Comparison of ENCODE assay signal across 8 mouse cellular contexts in the genomic region with DNA sequence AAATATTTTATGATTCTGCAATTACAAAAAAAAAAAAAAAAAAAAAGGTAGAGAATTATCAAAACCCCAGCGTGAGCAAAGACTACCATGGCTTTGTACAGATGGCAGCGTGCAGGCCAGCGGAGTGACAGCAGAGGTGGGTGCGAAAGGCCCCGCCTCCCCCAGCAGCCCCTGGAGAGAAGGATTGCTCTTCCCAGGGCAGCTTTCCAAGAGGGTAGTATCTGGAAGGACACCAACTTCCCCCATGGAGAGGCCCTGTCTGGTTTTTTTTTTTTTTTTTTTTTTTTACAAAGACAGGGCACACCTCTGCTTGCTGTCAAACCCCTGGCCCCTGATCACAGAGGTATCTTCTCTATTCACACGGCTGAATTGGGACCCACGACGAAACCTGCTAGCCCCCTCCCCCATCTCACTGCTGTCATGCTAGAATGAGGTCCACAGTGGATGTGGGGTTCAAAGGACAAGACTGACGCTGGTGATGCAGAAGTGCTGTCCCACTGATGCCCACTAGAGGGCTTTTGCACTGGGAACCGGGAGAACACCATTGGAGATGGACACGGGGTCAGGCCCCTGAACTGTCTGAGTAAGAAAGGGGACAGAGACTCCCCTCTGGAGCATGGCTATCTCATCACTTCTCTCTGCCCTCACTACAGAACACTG.
A peak's percentile ranks its signal among the peaks of the same experiment; 100 is the strongest.
DNase-seq lines count a peak whose midpoint lies in the region; ATAC-seq and TF ChIP-seq lines count a peak whose summit lies in the region.

No protein-coding gene starts in this region.

- 24% methylated on average over 11 of the region's 11 CpGs for WGBS in forebrain, postnatal 0 days
- 28% methylated on average over 11 of the region's 11 CpGs for WGBS in forebrain, embryonic 12.5 days
- 26% methylated on average over 11 of the region's 11 CpGs for WGBS in cerebellum, adult 2 months

- TF ChIP-seq POLR2A in ES-Bruce4 (IDR thresholded peaks at IDR 0.05; ENCODE audit: insufficient read depth, low read length) = no peak
- TF ChIP-seq POLR2A in cerebellum, adult 2 months (IDR thresholded peaks at IDR 0.05; ENCODE audit: borderline replicate concordance, insufficient read depth, low read length) = no peak

- no peak for DNase-seq in forebrain, postnatal 0 days
- peak; percentile 12 to 52 for DNase-seq in cerebellum, adult 2 months
- peak; percentile 71 for DNase-seq in gastrocnemius, postnatal 14 days
- peak; percentile 70 for DNase-seq in kidney, adult 9 months
- peak; percentile 77 for DNase-seq in lung, postnatal 14 days
- DNase-seq in skeletal muscle tissue, adult 2 months (ENCODE audit: low read depth, low spot score) = peak; percentile 45

- H3K27me3 ChIP-seq in forebrain, postnatal 0 days (ENCODE audit: insufficient read depth, low read length) = peaks cover 21% of the 10 kb centered on the region
- H3K27me3 ChIP-seq in forebrain, embryonic 12.5 days = peaks cover 76% of the 10 kb centered on the region
- no peaks in the 10 kb centered on the region for H3K27me3 ChIP-seq in ES-Bruce4 (ENCODE audit: control insufficient read depth, insufficient read depth, low read length, poor library complexity, severe bottlenecking)
- H3K27me3 ChIP-seq in cerebellum, adult 2 months (ENCODE audit: control insufficient read depth, insufficient read depth, low read length) = no peaks in the 10 kb centered on the region

- intact Hi-C loops in gastrocnemius, postnatal 14 days (cut with DNase I; ENCODE audit: low total_unique reads) = loop anchor here (5.0 kb wide), 1 partner anchor 71 kb away; no protein-coding TSS in a partner anchor

- TF ChIP-seq EP300 in ES-Bruce4 (IDR thresholded peaks at IDR 0.05; ENCODE audit: insufficient read depth, low read depth, low read length) = no peak

- H3K4me1 ChIP-seq in forebrain, postnatal 0 days (ENCODE audit: insufficient read depth) = 0 out of 2 replicates have a peak, but pooled peaks cover 7% of the 10 kb centered on the region
- peaks cover 77% of the 10 kb centered on the region for H3K4me1 ChIP-seq in forebrain, embryonic 12.5 days
- no peaks in the 10 kb centered on the region for H3K4me1 ChIP-seq in ES-Bruce4 (ENCODE audit: control insufficient read depth, insufficient read depth, low read length)
- H3K4me1 ChIP-seq in cerebellum, adult 2 months (ENCODE audit: control insufficient read depth, insufficient read depth, low read length) = no peaks in the 10 kb centered on the region

- ATAC-seq in forebrain, postnatal 0 days = no peak
- ATAC-seq in forebrain, embryonic 12.5 days (ENCODE audit: low FRiP score) = no peak

- no peaks in the 10 kb centered on the region for H3K36me3 ChIP-seq in forebrain, postnatal 0 days (ENCODE audit: insufficient read depth)
- no peaks in the 10 kb centered on the region for H3K36me3 ChIP-seq in forebrain, embryonic 12.5 days (replicated peaks)
- H3K36me3 ChIP-seq in ES-Bruce4 (ENCODE audit: control insufficient read depth, insufficient read depth, low read length, poor library complexity, severe bottlenecking) = no peaks in the 10 kb centered on the region

- no peak overlapping the region for H3K27ac ChIP-seq in forebrain, postnatal 0 days (ENCODE audit: low read depth, low read length)
- no peak overlapping the region for H3K27ac ChIP-seq in forebrain, embryonic 12.5 days
- H3K27ac ChIP-seq in ES-Bruce4 (ENCODE audit: insufficient read depth, low read length) = no peak overlapping the region
- H3K27ac ChIP-seq in cerebellum, adult 2 months (ENCODE audit: insufficient read depth, low read length) = no peak overlapping the region

- no peak overlapping the region for H3K9ac ChIP-seq in forebrain, postnatal 0 days
- H3K9ac ChIP-seq in forebrain, embryonic 12.5 days = no peak overlapping the region
- H3K9ac ChIP-seq in ES-Bruce4 (ENCODE audit: low read depth, poor library complexity, severe bottlenecking) = no peak overlapping the region

- peak; percentile 71 for TF ChIP-seq CTCF in forebrain, postnatal 0 days (IDR thresholded peaks at IDR 0.05; ENCODE audit: low read depth)
- peak; percentile 70 for TF ChIP-seq CTCF in ES-Bruce4 (IDR thresholded peaks at IDR 0.05; ENCODE audit: low read depth, low read length)
- TF ChIP-seq CTCF in cerebellum, adult 2 months (IDR thresholded peaks at IDR 0.05; ENCODE audit: borderline replicate concordance, insufficient read depth, low read depth, low read length) = peak; percentile 66

- H3K9me3 ChIP-seq in forebrain, postnatal 0 days (ENCODE audit: low read length) = no peaks in the 10 kb centered on the region
- no peaks in the 10 kb centered on the region for H3K9me3 ChIP-seq in forebrain, embryonic 12.5 days
- H3K9me3 ChIP-seq in ES-Bruce4 (replicated peaks; ENCODE audit: control insufficient read depth, insufficient read depth, low read length, poor library complexity, severe bottlenecking) = no peaks in the 10 kb centered on the region

- H3K4me2 ChIP-seq in forebrain, postnatal 0 days (ENCODE audit: low read depth) = no peak overlapping the region
- H3K4me2 ChIP-seq in forebrain, embryonic 12.5 days = no peak overlapping the region

- H3K4me3 ChIP-seq in forebrain, postnatal 0 days (ENCODE audit: low read depth, low read length) = no peak overlapping the region
- no peak overlapping the region for H3K4me3 ChIP-seq in forebrain, embryonic 12.5 days (replicated peaks)
- H3K4me3 ChIP-seq in ES-Bruce4 (ENCODE audit: low read depth, low read length) = no peak overlapping the region
- no peak overlapping the region for H3K4me3 ChIP-seq in cerebellum, adult 2 months (replicated peaks; ENCODE audit: insufficient read depth, low read depth, low read length)
